Mouse (Mus musculus) brain, embryonic 14.5 days (tissue): ENCODE data around the gene Olfr618. TPM values are rescaled to one million over a fixed set of nuclear protein-coding genes. Genes with fewer than 3 reads are reported as not detected.
"Not testable (repeated sequence)": the region's sequence is repeated elsewhere in the genome, so short reads cannot be mapped to it uniquely, and the experiment has no call there.

Experiments
- DNase-seq: peaks from one replicate; pipeline ENCODE4 v3.0.0-alpha.2; 2011; ENCODE audit warnings: low read depth
- CTCF ChIP-seq: fragments of 200-500 bp; IDR thresholded peaks from 2 replicates; pipeline ENCODE4 v1.5.1; 2012; ENCODE audit warnings: inconsistent platforms, mild to moderate bottlenecking, moderate library complexity, borderline replicate concordance; ENCODE audit not compliant: insufficient read depth, insufficient read length; ENCODE audit errors: extremely low read depth
- POLR2A ChIP-seq: fragments of 200-500 bp; IDR thresholded peaks from 2 replicates; pipeline ENCODE4 v1.6.1; 2012; ENCODE audit warnings: mild to moderate bottlenecking, inconsistent platforms, borderline replicate concordance; ENCODE audit not compliant: poor library complexity, insufficient read depth, insufficient read length, severe bottlenecking; ENCODE audit errors: extremely low read depth
- polyA plus RNA-seq: library from polyadenylated mRNA; depleted of rRNA; stranded (reverse); fragments of >200 nt; gene quantifications from 2 replicates; pipeline ENCODE4 v1.2.3, GENCODE M21; 2012; rRNA removed

The Olfr618 gene
- 0.05 TPM in 1 of 2 replicates, not detected in the other for polyA plus RNA-seq

DNA sequence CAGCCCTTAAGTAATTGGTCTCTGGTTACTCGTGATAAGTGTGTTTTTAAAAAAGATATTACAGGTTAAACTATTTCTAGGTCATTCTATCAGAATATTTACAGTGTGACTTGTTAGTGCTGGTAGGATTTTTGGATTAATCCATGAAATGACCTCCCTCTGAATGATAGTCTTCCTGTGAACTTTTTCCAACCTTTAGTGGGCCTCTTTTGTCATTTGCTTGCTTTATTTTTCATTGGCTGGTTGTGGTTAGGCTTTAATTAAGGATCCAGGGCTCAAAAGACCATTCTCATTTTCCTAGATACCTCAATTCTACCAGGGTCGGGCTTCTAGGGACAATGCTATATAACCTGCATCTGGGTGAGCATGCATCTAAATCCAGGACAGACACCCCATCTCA is at the start of gene Olfr618:
Olfr618 (plus strand) TSS at position 301 of the 400 bp plus-strand sequence.
- no peak for TF ChIP-seq CTCF
- TF ChIP-seq POLR2A, result no peak
- DNase-seq, result no peak

DNA sequence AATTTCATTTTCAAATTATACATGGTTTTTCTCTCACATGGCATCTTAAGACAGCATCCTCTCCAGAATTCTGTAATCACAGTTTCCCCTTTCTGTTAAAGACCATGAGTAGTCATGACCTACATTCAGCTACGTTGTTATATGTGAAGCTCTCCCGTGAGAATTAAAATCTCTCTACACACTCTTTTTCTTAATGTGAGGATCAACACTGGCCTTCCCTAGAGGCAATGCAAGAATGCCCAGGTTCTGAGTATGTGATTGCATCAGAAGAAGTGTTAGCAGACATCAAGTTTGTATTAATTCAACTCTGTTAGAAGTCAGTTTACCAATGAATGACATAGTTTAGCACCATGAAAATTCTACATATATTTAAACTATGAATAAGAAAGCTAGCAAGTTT is 47.3 kb upstream of the Olfr618 start, which contains the start of gene Olfr612:
Olfr612 (minus strand) TSS at position 101 of the 400 bp plus-strand sequence.
- not testable (repeated sequence) for DNase-seq

DNA sequence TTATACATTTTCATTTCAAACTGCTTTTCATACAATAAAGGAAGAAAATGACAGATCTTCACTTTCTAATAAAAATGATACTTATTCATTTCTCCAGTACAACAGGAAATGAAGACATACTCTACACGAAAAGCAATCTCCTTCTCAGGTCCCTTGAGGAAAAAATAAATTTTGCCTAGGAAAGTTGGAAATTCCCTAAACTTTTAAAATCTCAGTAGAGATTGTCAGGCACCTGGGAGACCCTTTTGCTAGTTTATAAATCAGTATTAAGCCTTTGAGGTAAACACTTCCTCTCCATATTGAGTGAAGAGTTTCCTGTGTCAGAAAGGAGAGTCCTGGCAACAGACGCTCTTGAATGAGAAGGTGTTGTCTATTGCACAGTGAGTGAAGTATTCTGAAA is 42.1 kb upstream of the Olfr618 start, which contains the start of gene Olfr613:
Olfr613 (plus strand) TSS at position 301 of the 400 bp plus-strand sequence.
- TF ChIP-seq POLR2A (no peak), CTCF (no peak)

DNA sequence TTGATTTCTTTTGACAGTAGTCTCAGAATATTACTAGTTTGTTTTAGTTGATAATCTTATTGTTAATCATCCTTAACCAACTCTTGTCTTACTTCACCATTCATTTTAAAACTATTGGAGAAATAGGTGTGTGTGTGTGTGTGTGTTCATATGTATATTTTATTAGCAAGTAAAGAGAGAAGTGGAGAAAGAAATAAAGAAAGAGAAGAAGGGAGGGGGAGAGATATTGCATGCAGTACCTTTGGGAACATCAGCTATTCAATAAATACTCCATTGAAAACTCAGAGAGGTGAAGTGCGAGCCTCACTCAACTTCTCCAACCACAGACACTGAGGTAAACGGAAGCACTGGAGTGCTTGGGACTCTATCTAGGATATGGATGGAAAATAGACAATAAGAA is 34.1 kb upstream of the Olfr618 start, which contains the start of gene Olfr615:
Olfr615 (plus strand) TSS at position 301 of the 400 bp plus-strand sequence.
- no peak for DNase-seq
- TF ChIP-seq POLR2A, result no peak
- TF ChIP-seq CTCF, result no peak

More for the DNA sequence above, 42.1 kb upstream of the Olfr618 start, which contains the start of gene Olfr613:
- no peak for DNase-seq

DNA sequence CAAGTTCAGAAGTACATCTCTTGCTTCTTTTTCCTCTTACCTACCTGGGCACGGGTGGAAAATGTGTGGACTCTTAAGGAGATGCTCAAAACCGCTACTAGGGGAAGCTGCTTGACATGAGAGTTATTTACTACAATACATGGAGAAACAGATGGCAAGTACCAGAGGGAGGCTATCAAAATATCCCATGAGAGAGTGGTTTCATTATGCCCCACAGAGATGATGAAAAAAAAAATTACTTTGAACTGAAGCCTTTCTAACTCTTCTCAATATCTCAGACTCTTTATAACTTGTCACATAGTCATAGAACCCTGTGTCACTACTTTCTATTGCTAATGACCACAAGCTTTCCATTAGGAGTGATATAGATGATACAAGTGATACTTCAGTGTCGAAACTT is 20.9 kb upstream of the Olfr618 start, which contains the start of gene Olfr616:
Olfr616 (minus strand) TSS at position 101 of the 400 bp plus-strand sequence.
- TF ChIP-seq POLR2A (no peak), CTCF (no peak)
- no peak for DNase-seq

DNA sequence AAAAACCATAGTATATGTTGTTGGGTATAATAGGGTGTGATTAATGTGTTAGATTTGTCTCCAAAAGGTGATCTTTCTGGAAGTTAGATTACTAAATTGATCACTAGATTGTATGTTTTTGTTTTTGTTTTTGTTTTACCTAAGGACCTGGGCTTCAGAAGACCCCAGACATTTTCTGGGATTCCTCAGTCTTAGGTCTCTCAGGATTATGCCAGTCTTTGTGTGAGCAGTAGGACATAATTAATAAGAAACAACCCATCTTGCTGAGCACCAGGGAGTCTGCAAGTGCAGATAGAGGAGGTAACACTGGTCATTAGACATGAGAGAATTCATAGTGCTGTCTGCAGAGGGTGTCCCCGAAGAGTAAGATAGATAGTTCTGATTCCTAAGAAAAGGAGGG is 17.1 kb upstream of the Olfr618 start, which contains the start of gene Olfr617:
Olfr617 (plus strand) TSS at position 301 of the 400 bp plus-strand sequence.
- no peak for TF ChIP-seq POLR2A
- TF ChIP-seq CTCF, result no peak
- no peak for DNase-seq

DNA sequence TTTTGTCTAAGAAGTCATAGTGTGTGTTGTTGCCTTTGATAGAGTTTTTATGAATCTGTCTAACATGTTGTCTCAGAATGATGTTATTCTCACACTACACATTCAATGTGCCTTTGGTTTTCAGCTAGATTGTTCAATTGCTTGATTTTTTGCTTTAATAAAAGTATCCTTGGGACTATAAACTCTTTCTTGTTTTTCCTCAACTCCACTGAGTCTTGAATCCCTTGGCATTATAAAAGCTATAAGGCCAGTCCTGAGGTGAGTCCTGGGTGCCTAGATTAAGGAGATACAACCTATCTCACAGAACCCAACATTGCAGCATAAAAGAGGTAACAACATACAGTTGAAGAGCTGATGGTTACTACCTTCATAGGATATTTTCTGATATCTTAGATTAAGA is 10.4 kb downstream of the Olfr618 start, which contains the start of gene Olfr619:
Olfr619 (plus strand) TSS at position 301 of the 400 bp plus-strand sequence.
- TF ChIP-seq CTCF (no peak), POLR2A (no peak)
- no peak for DNase-seq

DNA sequence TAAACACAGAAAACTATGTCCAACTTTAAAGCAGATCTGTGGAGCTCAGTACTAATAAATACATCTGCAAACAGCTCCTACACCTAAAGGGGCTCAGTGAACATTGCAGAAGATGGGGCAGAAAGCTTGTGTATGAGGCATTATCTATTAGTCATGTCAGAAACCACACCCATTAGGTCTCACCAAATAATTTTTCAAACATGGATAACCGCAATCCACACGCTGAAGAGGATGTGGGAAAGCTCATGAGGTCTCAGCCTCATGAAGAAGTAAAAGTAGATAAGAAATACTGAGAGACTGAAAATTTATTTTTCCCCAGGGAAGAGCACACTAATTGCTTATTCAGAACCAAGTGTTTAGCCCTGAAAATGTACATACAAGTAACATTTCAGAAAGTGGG is 17.5 kb downstream of the Olfr618 start:
- TF ChIP-seq POLR2A, result no peak
- no peak for TF ChIP-seq CTCF
- no peak for DNase-seq

DNA sequence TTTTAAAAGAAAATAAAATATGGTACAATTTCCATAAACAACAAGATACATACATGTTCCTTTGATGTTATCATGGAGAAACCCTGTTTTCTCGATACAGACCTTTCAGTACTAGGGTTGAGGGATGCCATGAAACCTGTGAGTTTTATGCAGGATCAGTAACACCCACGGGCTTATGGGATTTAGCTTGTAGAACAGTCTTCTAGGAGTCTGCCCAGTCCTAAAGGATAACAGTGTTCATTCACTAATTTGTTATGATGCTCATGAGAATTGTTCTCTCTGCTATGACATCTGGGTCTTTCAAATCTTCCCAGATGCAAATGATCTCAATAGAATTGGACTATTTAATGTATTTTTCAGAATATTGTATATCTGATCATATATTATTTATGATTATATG is 22.5 kb downstream of the Olfr618 start, which contains the start of gene Olfr620:
Olfr620 (minus strand) TSS at position 101 of the 400 bp plus-strand sequence.
- no peak for TF ChIP-seq POLR2A
- no peak for TF ChIP-seq CTCF
- no peak for DNase-seq

DNA sequence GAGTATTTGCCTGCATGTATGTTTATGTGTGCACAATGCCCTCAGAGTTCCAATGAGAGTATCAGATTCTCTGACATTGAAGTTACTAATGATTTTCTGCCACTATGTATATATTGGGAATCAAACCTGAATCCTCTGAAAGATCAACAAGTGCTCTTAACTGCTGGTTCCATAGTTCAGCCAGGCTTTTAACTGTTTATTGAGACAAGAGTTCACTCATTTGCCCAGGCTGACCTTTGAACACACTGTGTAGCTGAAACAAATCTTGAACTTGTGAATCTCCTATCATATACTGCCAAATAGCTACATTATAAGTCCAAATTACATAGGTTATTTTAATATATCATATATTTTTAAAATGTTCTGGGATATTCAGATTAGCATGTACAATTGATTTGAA is 46.9 kb downstream of the Olfr618 start:
- no peak for DNase-seq
- TF ChIP-seq POLR2A, result no peak
- no peak for TF ChIP-seq CTCF

DNA sequence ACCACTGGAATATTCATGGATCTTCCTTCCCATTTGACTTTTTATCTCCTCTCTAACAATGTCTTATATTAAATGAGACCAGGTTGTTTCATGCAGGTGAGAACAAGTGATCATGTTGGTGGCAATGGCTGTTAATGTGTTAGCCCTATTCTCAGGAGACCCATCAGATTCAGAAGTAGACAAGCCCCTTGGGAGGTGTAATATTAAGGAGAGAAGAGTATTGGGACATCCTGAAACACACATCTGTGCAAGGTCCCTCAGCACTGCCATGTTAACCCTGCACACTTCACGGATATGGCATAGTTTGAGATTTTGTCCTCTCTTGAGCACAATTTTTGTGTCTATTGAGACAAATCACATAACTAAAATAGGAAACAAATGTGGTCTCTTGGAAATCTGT is 52.7 kb downstream of the Olfr618 start, which contains the start of gene Olfr622:
Olfr622 (minus strand) TSS at position 101 of the 400 bp plus-strand sequence.
- DNase-seq, result no peak
- TF ChIP-seq CTCF (no peak), POLR2A (no peak)

DNA sequence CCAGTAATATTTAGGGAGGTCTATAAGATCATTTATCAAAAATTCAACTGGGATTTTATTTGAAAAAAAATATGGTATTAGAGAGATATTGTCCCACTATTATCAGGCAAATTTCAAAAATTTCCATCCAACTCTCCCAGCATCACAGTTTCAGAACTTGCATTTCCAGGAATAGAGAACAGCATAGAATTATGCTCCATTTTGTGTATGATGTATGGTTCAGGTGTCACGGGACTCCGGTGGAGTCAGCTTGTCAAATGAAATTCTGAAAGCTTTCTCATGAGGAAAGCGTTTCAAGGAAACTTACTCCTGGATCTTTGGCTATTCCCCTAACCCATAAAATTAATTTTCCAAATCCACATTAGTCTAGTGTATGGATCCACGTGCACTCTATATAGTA is 54.2 kb downstream of the Olfr618 start:
- DNase-seq, result no peak
- TF ChIP-seq POLR2A (no peak), CTCF (no peak)

Other genes with a start within 250 kb of the Olfr618 start
- not detected in 2 replicates for gene Olfr600, start 240.4 kb upstream of the Olfr618 start, polyA plus RNA-seq
- not detected in 2 replicates for gene Olfr601, start 227.4 kb upstream of the Olfr618 start, polyA plus RNA-seq
- gene Olfr603, start 203.9 kb upstream of the Olfr618 start, polyA plus RNA-seq, result not detected in 2 replicates
- gene Usp17lc, start 175.0 kb upstream of the Olfr618 start, polyA plus RNA-seq, result not detected in 2 replicates
- gene Olfr605, start 144.7 kb upstream of the Olfr618 start, polyA plus RNA-seq, result not detected in 2 replicates
- not detected in 2 replicates for gene Olfr606, start 141.1 kb upstream of the Olfr618 start, polyA plus RNA-seq
- not detected in 2 replicates for gene Olfr607, start 126.0 kb upstream of the Olfr618 start, polyA plus RNA-seq
- gene Olfr608, start 120.2 kb upstream of the Olfr618 start, polyA plus RNA-seq, result not detected in 2 replicates
- gene Olfr609, start 92.0 kb upstream of the Olfr618 start, polyA plus RNA-seq, result not detected in 2 replicates
- not detected in 2 replicates for gene Olfr610, start 78.0 kb upstream of the Olfr618 start, polyA plus RNA-seq
- gene Olfr611, start 69.3 kb upstream of the Olfr618 start, polyA plus RNA-seq, result not detected in 2 replicates
- not detected in 2 replicates for gene Olfr612, start 47.4 kb upstream of the Olfr618 start, polyA plus RNA-seq
- not detected in 2 replicates for gene Olfr613, start 42.0 kb upstream of the Olfr618 start, polyA plus RNA-seq
- gene Olfr615, start 34.0 kb upstream of the Olfr618 start, polyA plus RNA-seq, result not detected in 2 replicates
- gene Olfr616, start 21.0 kb upstream of the Olfr618 start, polyA plus RNA-seq, result not detected in 2 replicates
- not detected in 2 replicates for gene Olfr617, start 17.0 kb upstream of the Olfr618 start, polyA plus RNA-seq
- not detected in 2 replicates for gene Olfr619, start 10.5 kb downstream of the Olfr618 start, polyA plus RNA-seq
- not detected in 2 replicates for gene Olfr620, start 22.4 kb downstream of the Olfr618 start, polyA plus RNA-seq
- gene Olfr622, start 52.6 kb downstream of the Olfr618 start, polyA plus RNA-seq, result not detected in 2 replicates
- not detected in 2 replicates for gene Olfr623, start 73.6 kb downstream of the Olfr618 start, polyA plus RNA-seq
- 0.01 TPM in 1 of 2 replicates, not detected in the other for gene Olfr624, start 81.1 kb downstream of the Olfr618 start, polyA plus RNA-seq
- not detected in 2 replicates for gene Olfr625-ps1, start 92.6 kb downstream of the Olfr618 start, polyA plus RNA-seq
- gene Olfr243, start 124.6 kb downstream of the Olfr618 start, polyA plus RNA-seq, result not detected in 2 replicates
- gene Olfr628, start 140.3 kb downstream of the Olfr618 start, polyA plus RNA-seq, result not detected in 2 replicates
- not detected in 2 replicates for gene Olfr629, start 154.8 kb downstream of the Olfr618 start, polyA plus RNA-seq
- gene Olfr630, start 167.2 kb downstream of the Olfr618 start, polyA plus RNA-seq, result not detected in 2 replicates
- not detected in 2 replicates for gene Olfr69, start 181.5 kb downstream of the Olfr618 start, polyA plus RNA-seq
- gene Olfr68, start 189.6 kb downstream of the Olfr618 start, polyA plus RNA-seq, result not detected in 2 replicates
- not detected in 2 replicates for gene Olfr67, start 201.7 kb downstream of the Olfr618 start, polyA plus RNA-seq
- gene Hbb-bt, start 223.9 kb downstream of the Olfr618 start, polyA plus RNA-seq, result 1,200 and 1,643 TPM in 2 replicates
- 4,622 and 5,050 TPM in 2 replicates for gene Hbb-bs, start 238.0 kb downstream of the Olfr618 start, polyA plus RNA-seq